Mouse (Mus musculus): ENCODE measurements around the gene Gm20605. TPM values are rescaled to one million over a fixed set of nuclear protein-coding genes. Genes with fewer than 3 reads are reported as not detected.
A peak's percentile ranks its signal among the peaks of the same experiment; 100 is the strongest.

Gene Gm20605
- total and polyA plus RNA-seq, 3 experiments: 1.1 to 9.0 (median 1.1) TPM

DNA sequence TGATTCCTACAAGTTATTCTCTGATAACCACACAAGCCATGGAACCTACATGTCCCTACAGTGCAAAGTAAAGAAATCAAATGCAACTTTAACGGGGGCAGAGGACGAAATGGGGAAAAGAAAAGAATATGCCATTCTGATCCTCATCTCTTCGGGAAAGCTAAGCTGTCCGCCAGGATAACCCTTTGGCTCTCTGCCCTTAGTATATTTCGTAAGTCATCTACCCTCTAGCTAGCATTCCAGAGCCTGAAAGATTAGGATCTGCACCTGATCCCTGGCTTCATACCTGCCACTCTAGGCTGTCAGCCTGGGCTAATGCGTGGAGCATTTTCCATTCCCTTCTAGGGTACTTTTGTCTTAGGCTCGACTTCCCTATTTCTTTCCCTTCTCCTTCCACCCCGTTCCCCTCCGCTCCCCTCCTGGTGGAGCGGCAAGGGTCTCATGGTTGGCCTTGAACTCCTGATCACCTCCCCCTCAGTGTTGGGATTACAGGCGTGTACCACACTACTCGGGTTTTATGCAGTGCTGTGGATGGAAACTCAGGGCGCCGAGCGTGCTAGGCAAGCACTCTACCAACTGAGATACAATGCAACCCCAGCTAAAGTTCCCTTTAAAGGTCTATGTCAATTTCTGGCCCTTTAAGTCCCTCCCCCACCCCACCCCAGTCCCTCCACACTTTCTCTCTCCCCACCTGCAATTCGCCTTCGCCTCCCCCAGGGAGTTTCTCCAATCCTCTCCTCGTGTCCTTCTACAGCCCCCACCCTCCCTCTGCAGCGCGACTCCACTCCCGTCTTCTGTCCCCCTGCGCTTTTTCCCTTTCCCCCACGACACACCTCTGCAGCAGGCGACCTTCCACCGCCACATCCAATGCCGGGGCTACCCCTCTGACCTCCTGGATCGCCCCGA lies 54.7 kb downstream of the Gm20605 start (continued):
- no peak; the same call in 1 of the 2 replicates for TF ChIP-seq MXI1 (IDR thresholded peaks at IDR 0.05; ENCODE audit: low read depth, low read length)
- no peak for TF ChIP-seq NRF1 (IDR thresholded peaks at IDR 0.05; ENCODE audit: low read depth, low read length)
- no peak for TF ChIP-seq ELF1 (IDR thresholded peaks at IDR 0.05; ENCODE audit: low read depth, low read length)
- TF ChIP-seq ZC3H11A (IDR thresholded peaks at IDR 0.05; ENCODE audit: low read depth, low read length): no peak
- TF ChIP-seq POLR2AphosphoS2 (IDR thresholded peaks at IDR 0.05; ENCODE audit: low read depth, low read length): no peak
- no peak for TF ChIP-seq ZKSCAN1 (IDR thresholded peaks at IDR 0.05; ENCODE audit: borderline replicate concordance, low read depth, low read length)
- TF ChIP-seq JUND (conservative IDR thresholded peaks at IDR 0.05; ENCODE audit: low read depth, low read length): no peak
- no peak for TF ChIP-seq ZMIZ1 (IDR thresholded peaks at IDR 0.05; ENCODE audit: low read depth, low read length)

GRCm38 (mm10) chr5:137684294-137685123 lies 55.5 kb downstream of the Gm20605 start, which contains the start of gene Agfg2:
TSS of gene Agfg2 (minus strand) at chr5:137684726.
- in situ Hi-C loops (cut with MboI; ENCODE audit: low pct_ligation_motif_present, low pct_unique_long_range_greater_than_20kb, low sequenced_read_pairs) (no loop called here), dilution Hi-C loops (cut with MboI; ENCODE audit: extremely low pct_ligation_motif_present, extremely low pct_unique_long_range_greater_than_20kb, low sequenced_read_pairs) (no loop called here)
- no peaks in the 10 kb centered on the region for H3K9me3 ChIP-seq (replicated peaks; ENCODE audit: low read length)
- no peak within 1 kb of the TSS for H3K27ac ChIP-seq (ENCODE audit: insufficient read depth, low read depth)
- peaks cover 0 to 23% of the 10 kb centered on the region in 2 experiments for H3K36me3 ChIP-seq (replicated peaks in 1 of 2; ENCODE audit: control insufficient read depth in 1 of 2, insufficient read depth in 1 of 2, low read length in 1 of 2)
- H3K4me2 ChIP-seq (ENCODE audit: insufficient read depth, low read depth, poor library complexity, severe bottlenecking): peak within 1 kb of the TSS; percentile 48
- H3K9ac ChIP-seq (ENCODE audit: insufficient read depth, low read depth): peak within 1 kb of the TSS; percentile 17
- peak within 1 kb of the TSS; percentile 59 to 69 (median 63) for H3K4me3 ChIP-seq (replicated peaks in 1 of 3; ENCODE audit: low read depth in 2 of 3, low read length in 2 of 3, poor library complexity in 1 of 3)
- DNase-seq (ENCODE audit: extremely low read depth): peak; percentile 100
- H3K79me2 ChIP-seq (replicated peaks; ENCODE audit: control insufficient read depth, extremely low read depth, insufficient read depth, poor library complexity, severe bottlenecking): peaks cover 4% of the 10 kb centered on the region; the same call in 1 of the 2 replicates
- H3K27me3 ChIP-seq (replicated peaks): no peaks in the 10 kb centered on the region
- H3K4me1 ChIP-seq (ENCODE audit: control insufficient read depth in 1 of 2, insufficient read depth in 2 of 2): peaks cover 0 to 31% of the 10 kb centered on the region in 2 experiments; a peak in 2 of 4 replicates
- TF ChIP-seq UBTF (IDR thresholded peaks at IDR 0.05; ENCODE audit: low read depth, low read length) (peak; percentile 62; the same call in 1 of the 2 replicates), NRF1 (IDR thresholded peaks at IDR 0.05; ENCODE audit: low read depth, low read length) (peak; percentile 84), MYC (IDR thresholded peaks at IDR 0.05; ENCODE audit: low read depth, low read length) (0 out of 2 replicates have a peak, but pooled peaks have one; percentile 5), NELFE (IDR thresholded peaks at IDR 0.05; ENCODE audit: low read depth, low read length) (peak; percentile 68), KAT2A (IDR thresholded peaks at IDR 0.05; ENCODE audit: insufficient replicate concordance, low read length) (0 out of 2 replicates have a peak, but pooled peaks have one; percentile 2), MEF2A (IDR thresholded peaks at IDR 0.05; ENCODE audit: borderline replicate concordance, low read depth, low read length) (peak; percentile 31; the same call in 1 of the 2 replicates), TBP (conservative IDR thresholded peaks at IDR 0.05; ENCODE audit: low read depth, low read length) (no peak), POLR2A (IDR thresholded peaks at IDR 0.05; ENCODE audit: low read depth, low read length) (peak; percentile 77), ETS1 (conservative IDR thresholded peaks at IDR 0.05; ENCODE audit: low read depth, low read length) (0 out of 2 replicates have a peak, but pooled peaks have one; percentile 14), SIN3A (IDR thresholded peaks at IDR 0.05; ENCODE audit: low read length) (peak; percentile 63; the same call in 1 of the 2 replicates), POLR2AphosphoS2 (IDR thresholded peaks at IDR 0.05; ENCODE audit: low read depth, low read length) (no peak), MXI1 (IDR thresholded peaks at IDR 0.05; ENCODE audit: low read depth, low read length) (peak; percentile 89), MAFK (IDR thresholded peaks at IDR 0.05; ENCODE audit: insufficient replicate concordance, low read length) (no peak), HCFC1 (IDR thresholded peaks at IDR 0.05; ENCODE audit: low read depth, low read length) (peak; percentile 48; the same call in 1 of the 2 replicates), MAX (IDR thresholded peaks at IDR 0.05; ENCODE audit: low read length) (peak; percentile 93), ELF1 (IDR thresholded peaks at IDR 0.05; ENCODE audit: low read depth, low read length) (peak; percentile 72), PAX5 (IDR thresholded peaks at IDR 0.05; ENCODE audit: low read length) (no peak), ZC3H11A (IDR thresholded peaks at IDR 0.05; ENCODE audit: low read depth, low read length) (no peak), IRF4 (IDR thresholded peaks at IDR 0.05; ENCODE audit: low read depth, low read length) (peak; percentile 34; the same call in 1 of the 2 replicates), RAD21 (IDR thresholded peaks at IDR 0.05; ENCODE audit: low read depth, low read length) (no peak; the same call in 1 of the 2 replicates), CHD2 (IDR thresholded peaks at IDR 0.05; ENCODE audit: low read length) (peak; percentile 87), ZNF384 (IDR thresholded peaks at IDR 0.05; ENCODE audit: low read depth, low read length) (no peak), E2F4 (IDR thresholded peaks at IDR 0.05; ENCODE audit: insufficient replicate concordance, low read depth, low read length) (peak; percentile 94), MAZ (IDR thresholded peaks at IDR 0.05; ENCODE audit: low read depth, low read length) (peak; percentile 91), TCF12 (IDR thresholded peaks at IDR 0.05; ENCODE audit: low read depth, low read length) (peak; percentile 40; the same call in 1 of the 2 replicates)

Data from CH12.LX (cell line).